Mouse (Mus musculus) left cerebral cortex, postnatal 4 days (tissue): ENCODE measurements at regions not wholly inside any gene's neighbourhood (a gene's known extent, or its start where the extent isn't known, plus 50 kb on each side); places are given as distances from the start of the nearest gene placed in this dataset.
"Not testable (repeated sequence)": the region's sequence is repeated elsewhere in the genome, so short reads cannot be mapped to it uniquely, and the experiment has no call there.

ENCODE experiments used
- DNase-seq: peaks from one replicate; pipeline ENCODE4 v3.0.0-alpha.2; 2022
- intact Hi-C: fragments of 180-260 bp; cut with DNase I; formaldehyde crosslinking; loops from one replicate; pipeline ENCODE4 v1.15.1; 2025

GRCm38 (mm10) chr1:184257356-184257755, 223.3 kb upstream of the 1700056E22Rik start:
- no peak for DNase-seq
- intact Hi-C loops = no loop called here

GRCm38 (mm10) chr1:184254951-184255350, 220.8 kb upstream of the 1700056E22Rik start:
- no peak for DNase-seq
- intact Hi-C loops = no loop called here

GRCm38 (mm10) chr1:184244730-184245488, 210.8 kb upstream of the 1700056E22Rik start:
- DNase-seq = no peak
- intact Hi-C loops = no loop called here

- no peak for DNase-seq
- intact Hi-C loops = no loop called here
These were observed 210.2 kb upstream of the 1700056E22Rik start for GRCm38 (mm10) chr1:184244296-184244695.

GRCm38 (mm10) chr1:184241846-184242245, 207.7 kb upstream of the 1700056E22Rik start:
- intact Hi-C loops = no loop called here
- no peak for DNase-seq

GRCm38 (mm10) chr1:184235131-184235983, 201.3 kb upstream of the 1700056E22Rik start:
- peak; percentile 79 for DNase-seq
- intact Hi-C loops = loop anchor here (10.0 kb wide), 1 partner anchor 201 kb away; the partner anchor contains the start of gene 1700056E22Rik

GRCm38 (mm10) chr1:184234320-184234988, 200.4 kb upstream of the 1700056E22Rik start:
- no peak for DNase-seq
- intact Hi-C loops = loop anchor here (10.0 kb wide), 1 partner anchor 200 kb away; the partner anchor contains the start of gene 1700056E22Rik

GRCm38 (mm10) chr1:184233741-184234255, 199.7 kb upstream of the 1700056E22Rik start:
- DNase-seq = no peak
- intact Hi-C loops = loop anchor here (10.0 kb wide), 1 partner anchor 199 kb away; the partner anchor contains the start of gene 1700056E22Rik

GRCm38 (mm10) chr1:184222326-184222725, 188.2 kb upstream of the 1700056E22Rik start:
- no peak for DNase-seq
- intact Hi-C loops = no loop called here

- no peak for DNase-seq
- intact Hi-C loops = no loop called here
These were observed 187.7 kb upstream of the 1700056E22Rik start for GRCm38 (mm10) chr1:184221792-184222191.

GRCm38 (mm10) chr1:184197272-184197671, 163.2 kb upstream of the 1700056E22Rik start:
- no peak for DNase-seq
- intact Hi-C loops = no loop called here

GRCm38 (mm10) chr1:184191325-184191724, 157.2 kb upstream of the 1700056E22Rik start:
- no peak for DNase-seq
- intact Hi-C loops = no loop called here

GRCm38 (mm10) chr1:184187582-184187981, 153.5 kb upstream of the 1700056E22Rik start:
- intact Hi-C loops = no loop called here
- no peak for DNase-seq

- intact Hi-C loops = no loop called here
These were observed 148.1 kb upstream of the 1700056E22Rik start for GRCm38 (mm10) chr1:184182163-184182562.

GRCm38 (mm10) chr1:184174416-184174815, 140.3 kb upstream of the 1700056E22Rik start:
- intact Hi-C loops, DNase-seq: not testable (repeated sequence)

More at GRCm38 (mm10) chr1:184182163-184182562, 148.1 kb upstream of the 1700056E22Rik start:
- DNase-seq = no peak

- intact Hi-C loops = no loop called here
- no peak for DNase-seq
These were observed 139.6 kb upstream of the 1700056E22Rik start for GRCm38 (mm10) chr1:184173739-184174138.

GRCm38 (mm10) chr1:184172986-184173385, 138.9 kb upstream of the 1700056E22Rik start:
- intact Hi-C loops = no loop called here
- no peak for DNase-seq

GRCm38 (mm10) chr1:184171601-184172000, 137.5 kb upstream of the 1700056E22Rik start:
- no peak for DNase-seq
- intact Hi-C loops = no loop called here

GRCm38 (mm10) chr1:184170926-184171325, 136.8 kb upstream of the 1700056E22Rik start:
- intact Hi-C loops = no loop called here
- no peak for DNase-seq

GRCm38 (mm10) chr1:184169967-184170366, 135.9 kb upstream of the 1700056E22Rik start:
- intact Hi-C loops = no loop called here

More at GRCm38 (mm10) chr1:184169967-184170366, 135.9 kb upstream of the 1700056E22Rik start:
- DNase-seq = no peak
